Mouse (Mus musculus) adrenal gland, postnatal 0 days (tissue): ENCODE results near the gene Dip2c. TPM values are rescaled to one million over a fixed set of nuclear protein-coding genes. Genes with fewer than 3 reads are reported as not detected.

Experiments
- polyA plus RNA-seq: library from polyadenylated mRNA; unstranded; fragments of >200 nt; fragmentation: Nextera tagmentation; extraction: Ambion mirVana; gene quantifications from 2 replicates; pipeline ENCODE4 v1.2.1, GENCODE M21; 2015

The Dip2c gene
- polyA plus RNA-seq: 3.8 and 4.0 TPM in 2 replicates

GRCm38 (mm10) chr13:9276322-9276855 lies at the start of gene Dip2c:
TSS of gene Dip2c (plus strand) at chr13:9276528.

Other genes starting within 250 kb of the Dip2c start
- 15.2 and 19.5 TPM in 2 replicates for gene Larp4b, start 182.6 kb upstream of the Dip2c start, polyA plus RNA-seq